Mouse (Mus musculus) ES-Bruce4 (cell line): ENCODE measurements at regions not wholly inside any gene's neighbourhood (a gene's known extent, or its start where the extent isn't known, plus 50 kb on each side); places are given as distances from the start of the nearest gene placed in this dataset.

Experiments
- CTCF ChIP-seq: IDR thresholded peaks from one replicate; pipeline ENCODE4 v1.8.1; 2011; ENCODE audit warnings: low read depth, low read length
- POLR2A ChIP-seq: IDR thresholded peaks from one replicate; pipeline ENCODE4 v1.8.1; 2011; ENCODE audit warnings: low read length; ENCODE audit not compliant: insufficient read depth

GRCm38 (mm10) chr11:112473237-112473636 is 308.8 kb upstream of the Sox9 start:
- TF ChIP-seq POLR2A (no peak), CTCF (no peak)
